Mouse (Mus musculus) bone marrow, adult 2 months (tissue): ENCODE data around the gene Ccdc186.

Source experiments
- CTCF ChIP-seq: fragments of 200-500 bp; IDR thresholded peaks from 2 replicates; pipeline ENCODE4 v1.5.1; 2011; ENCODE audit warnings: low read length, control low read depth; ENCODE audit not compliant: control insufficient read depth, insufficient read depth
- POLR2A ChIP-seq: fragments of 200-500 bp; IDR thresholded peaks from 2 replicates; pipeline ENCODE4 v1.6.1; 2011; ENCODE audit warnings: low read depth, mild to moderate bottlenecking, control low read depth, low read length, borderline replicate concordance; ENCODE audit not compliant: control insufficient read depth

GRCm38 (mm10) chr19:56775893-56776718, 45.9 kb downstream of the Ccdc186 start:
- no peak for TF ChIP-seq CTCF
- no peak for TF ChIP-seq POLR2A
